ENCODE assay signal across 19 mouse cellular contexts in genomic region chr17:29983190-29983589, GRCm38 (mm10).
"Had no signal": no experiment of that assay in that cellular context is flagged by ENCODE, and none has a peak within 500 bp of the region (broad histone marks: within the 10 kb centered on the region; RNA-seq: fewer than 3 reads in every experiment).

No protein-coding gene starts in this region.

- H3K9me3 ChIP-seq: liver, embryonic 12.5 days; midbrain, embryonic 10.5 days; midbrain, embryonic 15.5 days; neural tube, embryonic 13.5 days; neural tube, embryonic 15.5 days had no signal

- H3K4me3 ChIP-seq: liver, embryonic 12.5 days; midbrain, embryonic 10.5 days; midbrain, embryonic 12.5 days; midbrain, embryonic 15.5 days; myocyte; neural tube, embryonic 13.5 days; neural tube, embryonic 15.5 days had no signal

- H3K27me3 ChIP-seq: liver, embryonic 12.5 days; midbrain, embryonic 12.5 days; midbrain, embryonic 15.5 days; neural tube, embryonic 13.5 days; neural tube, embryonic 15.5 days had no signal

- ATAC-seq: liver, embryonic 12.5 days; midbrain, embryonic 15.5 days had no signal

- H3K36me3 ChIP-seq: liver, embryonic 12.5 days; midbrain, embryonic 10.5 days; midbrain, embryonic 12.5 days; midbrain, embryonic 15.5 days; neural tube, embryonic 13.5 days; neural tube, embryonic 15.5 days had no signal

- H3K4me1 ChIP-seq: midbrain, embryonic 12.5 days; midbrain, embryonic 15.5 days; neural tube, embryonic 15.5 days had no signal

- H3K4me2 ChIP-seq: liver, embryonic 12.5 days; lung, embryonic 14.5 days; midbrain, embryonic 12.5 days; midbrain, embryonic 15.5 days; neural tube, embryonic 13.5 days; neural tube, embryonic 15.5 days had no signal

- DNase-seq: lung, adult 18-20 months; lung, embryonic 14.5 days; lung, postnatal 14 days; lung, postnatal 4 days; right cerebral cortex, adult 18-20 months; right cerebral cortex, postnatal 25 days; right cerebral cortex, postnatal 4 days; spleen, adult 18-20 months; thymus, adult 18-20 months; thymus, postnatal 14 days; thymus, postnatal 36 days had no signal

- H3K27ac ChIP-seq: liver, embryonic 12.5 days; liver, embryonic 14.5 days; midbrain, embryonic 10.5 days; midbrain, embryonic 12.5 days; midbrain, embryonic 15.5 days; neural tube, embryonic 13.5 days; neural tube, embryonic 15.5 days had no signal

- H3K9ac ChIP-seq: liver, embryonic 12.5 days; liver, embryonic 14.5 days; lung, embryonic 14.5 days; midbrain, embryonic 12.5 days; midbrain, embryonic 15.5 days; neural tube, embryonic 13.5 days; neural tube, embryonic 15.5 days had no signal
